Mouse (Mus musculus): Measurements from ENCODE around the gene Fry. TPM values are rescaled to one million over a fixed set of nuclear protein-coding genes. Genes with fewer than 3 reads are reported as not detected.
A peak's percentile ranks its signal among the peaks of the same experiment; 100 is the strongest.

Fry gene
- total RNA-seq, 2 experiments from 2014 or later, result 17.8 to 21.1 TPM

DNA sequence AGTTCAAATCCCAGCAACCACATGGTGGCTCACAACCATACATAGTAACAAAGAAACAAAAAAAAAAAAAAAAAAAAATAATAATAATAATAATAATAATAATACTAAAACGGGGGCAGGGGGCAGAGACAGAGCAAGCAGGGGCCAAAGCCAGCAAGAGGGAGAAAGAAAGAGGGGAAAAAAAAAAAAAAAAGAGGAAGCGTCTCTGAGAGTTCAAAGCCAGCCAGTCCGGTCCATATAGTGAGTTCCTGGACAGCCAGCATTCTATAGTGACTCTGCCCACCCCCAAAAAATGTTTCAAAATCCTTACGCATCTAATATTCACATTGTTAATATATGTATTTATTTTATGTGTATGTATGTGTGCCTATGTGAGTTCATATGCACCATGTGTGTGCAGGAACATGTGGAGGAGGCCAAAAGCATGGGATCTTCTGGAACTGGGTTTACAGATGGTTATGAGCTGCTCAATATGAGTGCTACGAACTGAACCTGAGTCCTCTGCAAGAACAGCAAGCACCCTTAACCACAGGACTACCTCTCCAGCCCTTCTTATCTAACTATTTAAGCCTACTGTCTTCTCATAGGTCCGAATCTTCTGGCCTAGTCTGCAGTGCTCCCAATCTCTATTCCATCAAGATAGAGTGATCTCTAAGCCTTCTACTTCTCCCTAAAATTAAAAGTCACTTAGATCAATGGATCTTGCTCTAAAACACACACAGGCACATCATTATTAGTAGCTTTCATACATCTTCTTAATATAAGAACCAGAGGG lies 392.2 kb downstream of the Fry start:
- peak; percentile 43; the same call in 1 of the 2 replicates for ATAC-seq (replicated peaks; ENCODE audit: poor library complexity)

DNA sequence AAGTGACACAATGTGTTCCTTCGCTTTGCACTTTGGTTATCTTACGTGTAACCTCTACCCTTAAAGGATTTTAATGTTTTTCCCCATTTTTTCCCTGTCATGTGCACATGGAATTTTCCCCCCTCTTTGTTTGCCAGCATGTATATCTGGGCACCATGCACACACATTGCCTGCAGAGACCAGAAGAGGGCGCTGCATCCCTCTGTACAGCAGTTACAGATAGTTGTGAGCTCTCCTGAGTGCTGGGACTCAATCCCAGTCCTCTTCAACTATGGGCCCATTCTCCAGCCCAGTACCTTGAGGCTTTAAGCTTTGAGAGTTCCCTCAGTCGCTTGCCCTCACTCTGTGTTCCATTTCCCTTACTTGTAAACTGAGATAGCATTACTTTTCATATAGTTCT lies 394.8 kb downstream of the Fry start:
- 0 out of 2 replicates have a peak, but pooled peaks have one; percentile 27 for ATAC-seq (replicated peaks; ENCODE audit: poor library complexity)

DNA sequence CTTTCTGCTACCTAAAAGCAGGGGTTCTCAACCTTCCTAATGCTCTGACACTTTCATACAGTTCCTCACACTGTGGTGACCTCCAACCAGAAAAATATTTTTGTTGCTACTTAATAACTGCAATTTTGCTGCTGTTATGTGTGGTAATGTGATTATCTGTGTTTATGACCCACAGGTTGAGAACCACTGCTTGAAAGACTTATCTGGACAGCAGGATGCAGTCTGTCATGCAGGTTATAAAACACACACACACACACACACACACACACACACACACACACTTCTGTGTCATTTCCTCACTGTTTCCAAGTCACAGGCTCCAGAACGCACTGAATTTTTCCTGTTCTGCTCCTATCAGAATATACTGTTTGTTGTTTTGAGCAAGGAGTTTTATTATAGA lies 395.6 kb downstream of the Fry start:
- peak; percentile 58 for ATAC-seq (replicated peaks; ENCODE audit: poor library complexity)

DNA sequence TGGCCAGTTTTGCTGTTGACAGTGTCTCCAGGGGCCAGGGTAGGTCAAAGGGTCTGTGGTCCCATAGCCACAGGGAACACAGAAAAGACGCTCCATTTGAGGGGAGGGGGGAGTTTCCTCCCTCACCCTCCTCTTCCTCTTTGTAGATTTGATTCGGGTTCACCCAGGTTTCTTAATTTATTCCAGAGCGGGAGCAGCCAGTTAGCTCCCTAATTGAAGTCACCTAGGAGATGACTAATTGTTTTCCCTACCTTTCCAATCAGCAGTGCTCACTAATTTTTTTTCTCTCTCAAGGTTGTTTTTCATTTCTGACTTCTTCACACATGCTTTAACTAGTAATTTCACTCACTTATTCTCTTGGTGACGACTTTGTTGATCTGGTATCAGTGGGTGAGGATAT lies 399.6 kb downstream of the Fry start, which contains the start of gene Zar1l:
TSS of gene Zar1l (minus strand) at position 101 of the 400 bp plus-strand sequence.
- no peak for ATAC-seq (replicated peaks; ENCODE audit: poor library complexity)

DNA sequence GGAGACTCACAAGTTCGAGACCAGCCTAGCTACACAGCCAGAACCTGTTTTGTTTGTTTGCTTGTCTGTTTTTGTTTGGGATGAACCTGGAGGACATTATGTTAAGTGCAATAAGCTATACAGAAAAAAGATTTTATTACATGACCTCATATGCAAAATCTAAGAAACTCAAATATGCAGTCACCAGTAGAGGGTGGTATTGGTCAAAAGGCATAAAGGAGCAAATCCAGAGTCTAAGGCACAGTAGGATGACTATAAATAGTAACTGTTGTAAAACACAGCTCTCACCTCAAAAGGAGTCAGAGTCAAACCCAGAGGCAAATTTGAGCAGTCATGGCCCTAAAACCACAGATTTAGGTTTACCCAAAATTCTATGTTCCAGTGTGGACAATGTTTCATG lies 401.1 kb downstream of the Fry start:
- peak; percentile 59 for ATAC-seq (replicated peaks; ENCODE audit: poor library complexity)

DNA sequence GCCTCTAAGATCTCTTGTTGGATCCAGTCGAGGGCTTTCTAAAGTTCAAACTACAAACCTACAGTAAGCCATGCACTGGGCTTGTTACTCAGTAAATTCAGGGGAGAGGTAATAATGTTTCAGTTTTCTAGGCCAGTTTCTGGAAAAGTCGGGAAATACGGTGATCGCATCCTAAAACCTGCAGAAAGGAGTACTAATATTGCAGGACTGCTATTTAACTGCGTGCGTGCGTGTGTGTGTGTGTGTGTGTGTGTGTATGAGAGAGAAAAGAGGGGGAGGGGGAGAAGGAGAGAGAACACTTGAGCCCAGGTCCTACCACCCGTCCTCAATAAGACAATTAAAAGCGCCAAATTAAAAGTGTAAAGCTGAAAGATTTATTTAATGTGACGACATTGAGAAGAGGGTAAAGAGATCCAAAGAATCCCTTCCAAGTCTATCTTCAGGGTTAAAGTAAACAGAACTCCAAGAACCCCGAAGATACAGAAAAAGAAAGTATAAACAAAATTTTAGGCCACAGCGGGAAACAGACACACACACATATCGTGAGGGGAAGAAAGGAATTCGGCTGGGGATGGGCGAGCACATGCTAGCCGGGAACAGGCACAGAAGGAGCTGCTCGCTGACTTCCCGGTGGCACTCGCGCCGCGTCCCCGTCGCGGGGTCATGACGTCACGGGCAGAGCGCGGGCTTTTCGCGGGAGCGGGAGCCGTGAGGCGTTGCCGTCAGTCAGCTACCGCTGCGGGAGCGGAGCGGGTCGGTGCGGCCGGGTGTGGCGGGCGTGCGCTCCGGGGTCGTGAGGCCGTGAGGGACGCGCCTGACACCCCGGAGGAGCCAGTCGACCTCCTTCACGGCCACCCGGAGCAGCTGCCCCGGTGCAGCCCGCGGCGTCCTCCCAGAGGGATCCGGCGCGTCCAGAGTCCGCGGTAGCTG lies 403.8 kb downstream of the Fry start, which contains the start of gene Brca2:
TSS of gene Brca2 (plus strand) at position 694 of the 930 bp plus-strand sequence.
- peak; percentile 96 for ATAC-seq (replicated peaks; ENCODE audit: poor library complexity)

DNA sequence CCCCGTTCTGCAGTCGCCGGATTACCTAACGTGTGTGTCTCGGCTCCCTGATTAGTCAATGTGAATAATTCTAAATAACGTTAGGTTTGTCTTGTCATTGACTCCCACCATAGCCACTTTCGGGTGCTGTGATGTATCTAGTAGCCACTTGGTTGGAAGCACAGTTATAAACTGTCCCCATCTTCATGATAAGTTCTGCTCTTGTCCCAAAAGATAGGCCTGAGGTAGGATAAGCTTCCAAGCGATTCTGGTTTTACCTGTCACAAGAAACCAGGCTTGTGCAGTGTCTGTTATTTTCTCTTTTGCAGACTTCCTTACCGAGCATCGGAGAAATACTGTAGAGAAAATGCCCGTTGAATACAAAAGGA lies 404.4 kb downstream of the Fry start:
- ATAC-seq (replicated peaks; ENCODE audit: poor library complexity), result no peak

DNA sequence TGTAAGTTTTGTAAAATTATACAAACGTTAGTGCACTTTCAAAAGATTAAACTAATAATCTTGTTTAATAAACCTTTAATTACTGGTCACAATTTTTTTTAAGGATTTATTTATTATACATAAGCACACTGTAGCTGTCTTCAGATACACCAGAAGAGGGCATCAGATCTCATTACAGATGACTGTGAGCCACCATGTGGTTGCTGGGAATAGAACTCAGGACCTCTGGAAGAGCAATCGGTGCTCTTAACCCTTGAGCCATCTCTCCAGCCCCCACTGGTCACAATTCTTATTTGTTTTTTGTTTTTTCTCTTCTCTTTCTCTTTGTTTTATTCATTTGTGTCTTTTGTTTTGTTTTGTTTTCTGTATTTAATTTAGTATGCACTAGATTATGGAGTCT lies 406.8 kb downstream of the Fry start:
- ATAC-seq (replicated peaks; ENCODE audit: poor library complexity), result no peak

DNA sequence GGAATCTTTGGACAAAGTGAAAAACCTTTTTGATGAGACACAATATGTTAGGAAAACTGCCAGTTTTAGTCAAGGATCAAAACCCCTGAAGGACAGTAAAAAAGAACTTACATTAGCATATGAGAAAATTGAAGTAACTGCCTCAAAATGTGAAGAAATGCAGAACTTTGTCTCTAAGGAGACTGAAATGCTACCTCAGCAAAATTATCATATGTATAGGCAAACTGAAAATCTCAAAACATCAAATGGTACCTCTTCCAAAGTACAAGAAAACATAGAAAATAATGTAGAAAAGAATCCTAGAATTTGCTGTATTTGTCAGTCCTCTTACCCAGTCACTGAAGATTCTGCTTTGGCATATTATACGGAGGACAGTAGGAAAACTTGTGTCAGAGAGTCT lies 422.9 kb downstream of the Fry start:
- ATAC-seq (replicated peaks; ENCODE audit: poor library complexity), result no peak

DNA sequence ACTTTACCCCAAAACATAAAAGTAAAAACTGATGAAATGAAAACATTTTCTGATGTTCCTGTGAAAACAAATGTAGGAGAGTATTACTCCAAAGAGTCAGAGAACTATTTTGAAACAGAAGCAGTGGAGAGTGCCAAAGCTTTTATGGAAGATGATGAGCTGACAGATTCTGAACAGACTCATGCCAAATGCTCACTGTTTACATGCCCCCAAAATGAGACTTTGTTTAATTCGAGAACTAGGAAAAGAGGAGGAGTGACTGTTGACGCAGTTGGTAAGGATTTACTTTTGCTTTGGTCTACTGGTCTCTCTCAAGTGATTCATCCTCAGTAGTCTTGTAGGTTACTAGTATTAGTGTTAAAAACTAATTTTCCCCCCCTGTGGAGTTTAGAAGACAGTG lies 424.7 kb downstream of the Fry start:
- no peak for ATAC-seq (replicated peaks; ENCODE audit: poor library complexity)

Other genes with a start within 250 kb of the Fry start
- gene Rxfp2, start 100.0 kb upstream of the Fry start, total RNA-seq (2015), result not detected in 2 replicates
- not detected in 2 replicates for gene Rxfp2, start 100.0 kb upstream of the Fry start, total RNA-seq (2017)